Mouse (Mus musculus): Measurements from ENCODE around the gene Nsl1. TPM values are rescaled to one million over a fixed set of nuclear protein-coding genes. Genes with fewer than 3 reads are reported as not detected.

The Nsl1 gene
- total RNA-seq, 2 experiments from 2014 or later = 0.64 to 1.4 TPM

DNA sequence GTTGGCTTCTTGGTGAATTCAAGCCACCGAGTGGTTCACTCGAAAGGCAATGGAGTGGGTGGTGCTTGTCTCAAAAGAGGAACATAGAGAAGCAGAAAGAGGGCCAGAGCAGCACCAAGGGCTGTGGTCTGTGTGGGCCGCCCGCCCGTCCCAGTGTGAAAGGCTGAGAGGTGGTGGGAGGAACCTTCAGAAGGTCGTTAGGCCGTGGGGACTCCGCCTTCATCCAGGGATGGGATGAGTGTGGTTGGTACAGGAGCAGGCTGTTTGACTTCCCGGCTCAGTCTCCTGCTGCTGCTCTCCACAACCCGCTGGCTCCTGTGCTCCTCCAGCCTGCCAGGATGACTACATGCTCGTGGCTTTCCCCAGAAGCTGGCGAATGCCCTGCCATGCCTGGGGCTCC is 22.8 kb downstream of the Nsl1 start:
- DNase-seq (ENCODE audit: extremely low spot score in 1 of 2, low spot score in 2 of 2) = no peak
- intact Hi-C loops (cut with DNase I) = no loop called here

DNA sequence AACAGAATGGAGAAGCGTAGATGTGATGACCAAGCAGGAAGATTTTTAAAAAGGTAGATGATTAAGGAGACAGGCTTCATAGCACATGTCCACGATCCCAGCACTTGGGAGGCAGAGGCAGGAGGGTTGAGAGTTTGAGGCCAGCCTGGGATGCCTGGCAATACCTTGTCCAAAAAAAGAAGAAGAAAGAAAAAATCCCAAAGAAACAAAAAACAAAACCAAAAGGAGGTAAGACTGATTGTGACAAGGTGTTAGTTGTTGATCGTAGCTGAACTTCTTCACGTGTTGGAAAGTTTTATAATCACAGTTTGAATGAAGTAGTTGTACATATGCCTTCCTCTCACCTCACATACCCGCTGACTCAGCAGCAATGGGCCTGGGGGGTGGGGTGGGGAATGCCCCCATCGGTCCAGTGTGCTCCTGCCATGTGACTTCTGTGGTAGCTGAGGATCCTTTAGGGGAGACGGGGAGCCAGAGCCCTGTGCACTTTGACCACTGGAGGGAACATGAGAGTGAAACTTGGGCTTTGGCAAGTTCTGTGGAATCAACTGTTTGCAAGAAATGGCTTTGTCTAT is 23.6 kb downstream of the Nsl1 start:
- intact Hi-C loops (cut with DNase I) = no loop called here
- no peak for DNase-seq (ENCODE audit: extremely low spot score in 1 of 2, low spot score in 2 of 2)

DNA sequence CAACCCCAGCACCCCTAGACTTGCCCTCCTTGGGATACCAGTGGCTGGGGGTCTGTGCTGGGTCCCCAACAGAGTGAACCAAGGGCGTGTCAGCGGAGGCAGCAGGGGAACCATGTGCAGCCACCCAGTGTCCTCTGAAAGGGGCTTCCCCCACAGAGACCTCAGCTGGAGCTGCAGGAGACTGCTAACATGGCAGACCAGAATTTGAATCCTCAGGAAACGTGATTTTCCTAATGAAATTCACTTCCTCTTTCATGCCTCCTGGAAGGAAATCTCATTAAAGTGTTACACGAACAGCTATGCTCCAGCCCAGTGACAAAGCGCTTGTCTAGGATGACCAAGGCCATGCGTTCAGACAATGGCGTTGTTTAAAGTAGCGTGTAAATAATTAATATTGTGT is 24.1 kb downstream of the Nsl1 start:
- DNase-seq (ENCODE audit: extremely low spot score in 1 of 2, low spot score in 2 of 2) = no peak
- intact Hi-C loops (cut with DNase I) = no loop called here

GRCm38 (mm10) chr1:191087955-191088354 is 25.1 kb downstream of the Nsl1 start:
- intact Hi-C loops (cut with DNase I) = no loop called here
- no peak for DNase-seq (ENCODE audit: extremely low spot score in 1 of 2, low spot score in 2 of 2)

- no peak for DNase-seq (ENCODE audit: extremely low spot score in 1 of 2, low spot score in 2 of 2)
Observed at GRCm38 (mm10) chr1:191089355-191089754, 26.5 kb downstream of the Nsl1 start.

GRCm38 (mm10) chr1:191092050-191092449 is 29.2 kb downstream of the Nsl1 start:
- intact Hi-C loops (cut with DNase I) = no loop called here
- no peak for DNase-seq (ENCODE audit: extremely low spot score in 1 of 2, low spot score in 2 of 2)

More at GRCm38 (mm10) chr1:191089355-191089754, 26.5 kb downstream of the Nsl1 start:
- intact Hi-C loops (cut with DNase I) = no loop called here

DNA sequence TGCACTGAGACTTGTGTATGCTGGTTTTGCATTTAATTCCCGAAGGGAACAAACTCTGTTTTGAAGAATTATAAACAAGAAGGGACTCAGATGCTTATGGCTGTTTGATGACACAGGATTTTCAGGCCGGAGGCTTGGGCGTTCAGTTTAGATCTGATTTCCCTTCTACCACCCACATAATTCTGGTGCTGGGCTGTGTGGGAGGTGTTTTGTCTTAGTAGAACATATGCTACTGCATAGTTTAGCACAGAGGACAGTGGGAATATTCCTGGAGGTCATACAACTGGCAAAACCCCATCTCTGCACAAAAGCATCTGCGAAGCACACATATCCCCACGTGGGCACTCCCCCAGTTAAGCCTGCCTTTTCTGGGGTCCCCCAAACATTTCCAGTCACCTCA is 30.8 kb downstream of the Nsl1 start:
- DNase-seq (ENCODE audit: extremely low spot score in 1 of 2, low spot score in 2 of 2) = peak in 1 of 2 experiments; percentile 36
- intact Hi-C loops (cut with DNase I) = no loop called here

DNA sequence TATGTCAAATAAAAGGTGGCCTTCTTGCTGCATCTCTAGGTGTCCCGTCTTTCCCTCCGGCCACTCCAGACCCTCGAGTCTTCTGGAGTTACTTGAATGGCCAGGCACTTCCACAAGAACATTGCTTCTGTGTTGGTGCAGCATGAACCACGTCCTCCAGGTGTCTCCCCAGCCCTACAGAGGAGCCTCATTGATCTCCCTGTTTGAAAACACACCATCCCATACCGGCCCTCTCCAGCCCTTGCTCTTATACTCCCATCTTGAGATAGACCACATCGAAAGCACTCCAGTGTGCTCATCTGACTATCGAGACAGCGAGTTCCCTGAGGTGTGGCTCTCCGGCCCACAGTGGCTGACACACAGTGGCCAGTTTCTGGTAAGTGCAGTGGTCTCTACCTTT is 32.2 kb downstream of the Nsl1 start:
- intact Hi-C loops (cut with DNase I) = loop anchor here (5.0 kb wide), 2 partner anchors 77 to 182 kb away; no protein-coding TSS in a partner anchor
- DNase-seq (ENCODE audit: extremely low spot score in 1 of 2, low spot score in 2 of 2) = no peak

DNA sequence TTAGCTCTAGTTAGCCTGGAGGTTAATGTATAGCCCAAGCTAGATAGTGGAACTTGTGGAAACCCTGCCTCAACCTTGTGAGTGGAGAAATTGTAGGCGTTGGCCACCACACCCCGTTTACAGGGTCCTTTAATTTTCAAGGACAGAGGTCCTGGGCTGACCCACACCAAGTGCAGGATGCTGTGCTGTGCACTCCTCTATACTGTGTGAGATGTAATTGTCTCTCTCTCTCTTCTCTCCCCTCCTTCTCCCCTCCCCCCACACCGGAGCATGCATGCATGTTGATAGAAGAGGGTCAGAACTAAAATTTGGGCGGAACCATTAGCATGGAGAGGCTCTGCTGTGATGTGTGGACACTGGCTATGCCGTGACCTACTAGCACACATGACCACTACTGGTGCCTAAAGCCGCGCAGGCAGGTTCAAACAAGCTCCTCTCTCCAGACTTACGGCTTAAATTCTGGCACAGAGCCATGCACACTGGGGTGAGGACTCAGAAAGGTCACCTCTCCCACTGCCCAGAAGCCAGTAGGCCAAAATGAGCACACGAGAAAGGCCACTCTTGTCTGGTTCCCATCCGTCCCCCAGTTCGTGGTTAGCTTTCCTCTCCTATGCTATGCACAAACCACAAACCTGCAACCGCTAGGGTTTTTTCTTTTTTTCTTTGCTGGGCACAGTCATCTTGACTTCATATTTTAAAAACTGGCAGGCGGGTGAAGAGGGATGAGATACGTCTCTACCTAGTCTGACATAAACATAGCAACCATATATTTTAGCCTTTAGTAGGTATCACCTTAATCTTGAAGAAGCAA is 34.3 kb downstream of the Nsl1 start:
- intact Hi-C loops (cut with DNase I) = loop anchor here (5.0 kb wide), 2 partner anchors 75 to 180 kb away; no protein-coding TSS in a partner anchor

GRCm38 (mm10) chr1:191097802-191098747 is 35.3 kb downstream of the Nsl1 start, which contains the start of gene Batf3:
TSS of gene Batf3 (plus strand) at chr1:191097847.
- intact Hi-C loops (cut with DNase I) = loop anchor here (5.0 kb wide), 2 partner anchors 74 to 179 kb away; no protein-coding TSS in a partner anchor
- DNase-seq (ENCODE audit: extremely low spot score in 1 of 2, low spot score in 2 of 2) = peak in 1 of 2 experiments; percentile 76

More for the DNA sequence above, 34.3 kb downstream of the Nsl1 start:
- peak in 1 of 2 experiments; percentile 37 for DNase-seq (ENCODE audit: extremely low spot score in 1 of 2, low spot score in 2 of 2)

GRCm38 (mm10) chr1:191099114-191099513 is 36.3 kb downstream of the Nsl1 start:
- DNase-seq (ENCODE audit: extremely low spot score in 1 of 2, low spot score in 2 of 2) = no peak
- intact Hi-C loops (cut with DNase I) = loop anchor here (5.0 kb wide), 2 partner anchors 73 to 178 kb away; no protein-coding TSS in a partner anchor

DNA sequence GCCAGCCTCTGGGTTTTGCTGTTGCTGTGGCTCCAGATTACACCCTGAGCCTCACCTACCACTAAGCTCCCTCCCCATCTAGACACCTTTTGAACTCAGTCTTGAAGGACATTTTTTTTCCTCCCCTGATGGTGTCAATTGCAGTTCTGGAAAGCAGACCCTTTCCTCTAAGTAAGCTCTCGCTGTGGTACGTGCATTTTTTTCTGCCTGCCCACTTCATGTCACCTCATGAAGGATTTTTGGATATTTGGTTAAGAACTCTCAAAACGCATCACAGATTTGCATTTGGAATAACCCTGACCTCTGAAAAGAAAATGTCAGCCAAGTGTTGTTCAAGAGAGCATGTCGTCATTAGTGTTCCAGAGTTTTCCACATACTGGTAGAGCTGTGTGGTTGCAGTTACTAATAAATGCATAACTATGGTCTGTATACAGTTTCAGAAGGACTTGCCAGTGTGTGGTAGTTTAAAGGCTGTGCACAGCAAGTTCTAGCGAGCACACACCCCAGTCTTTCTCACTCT is 37.0 kb downstream of the Nsl1 start:
- intact Hi-C loops (cut with DNase I) = loop anchor here (5.0 kb wide), 2 partner anchors 72 to 177 kb away; no protein-coding TSS in a partner anchor
- DNase-seq (ENCODE audit: extremely low spot score in 1 of 2, low spot score in 2 of 2) = no peak

DNA sequence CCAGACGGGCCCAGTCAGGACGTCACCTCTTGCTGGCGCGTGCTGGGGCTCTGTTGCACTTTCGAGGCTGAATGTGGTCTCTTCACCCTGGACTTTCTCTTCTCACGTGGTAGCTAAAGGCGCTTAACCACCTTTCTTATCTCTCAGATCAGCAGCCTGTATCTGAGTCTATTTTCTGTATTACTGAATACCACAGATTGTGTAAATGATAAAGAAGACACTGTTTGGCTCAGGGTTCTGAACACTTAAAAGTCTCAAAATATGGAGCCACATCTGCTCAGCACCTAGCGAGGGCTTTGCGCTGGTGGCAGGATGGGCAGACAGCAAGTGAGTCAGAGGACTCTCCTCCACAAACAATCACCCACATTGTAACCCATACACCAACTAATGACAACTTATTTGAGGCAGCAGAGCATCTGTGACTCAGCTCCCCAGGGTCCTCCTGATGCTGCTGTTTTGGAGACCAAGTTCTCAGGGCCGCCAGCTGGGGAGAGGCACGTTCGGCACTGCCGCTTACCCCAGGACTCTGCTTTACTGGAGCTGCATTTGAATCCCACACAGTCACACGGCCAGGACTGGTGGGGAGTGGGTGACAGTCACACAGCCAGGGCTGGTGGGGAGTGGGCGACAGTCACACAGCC is 40.0 kb downstream of the Nsl1 start:
- DNase-seq (ENCODE audit: extremely low spot score in 1 of 2, low spot score in 2 of 2) = no peak
- intact Hi-C loops (cut with DNase I) = no loop called here

DNA sequence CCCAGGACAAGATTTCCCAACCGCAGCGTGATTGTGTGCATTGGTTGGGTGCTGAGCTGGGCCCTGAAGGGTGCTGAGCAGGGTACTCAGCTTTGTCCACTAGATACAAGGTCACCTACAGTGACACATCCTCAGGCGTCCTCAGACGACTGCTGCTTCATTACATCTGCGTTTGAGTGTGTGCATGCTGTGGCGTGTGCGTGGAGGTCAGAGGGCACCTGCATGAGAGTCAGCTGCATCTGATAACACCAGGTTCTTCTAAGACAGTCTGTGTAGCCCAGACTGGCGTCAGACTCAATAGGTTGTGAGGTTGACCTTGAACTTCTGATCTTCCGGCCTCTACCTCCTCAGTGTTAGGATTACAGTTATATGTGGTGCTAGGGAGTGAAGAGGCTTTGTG is 42.4 kb downstream of the Nsl1 start:
- intact Hi-C loops (cut with DNase I) = no loop called here
- no peak for DNase-seq (ENCODE audit: extremely low spot score in 1 of 2, low spot score in 2 of 2)

- DNase-seq (ENCODE audit: extremely low spot score in 1 of 2, low spot score in 2 of 2) = no peak
- intact Hi-C loops (cut with DNase I) = no loop called here
Observed at GRCm38 (mm10) chr1:191107306-191107705, 44.5 kb downstream of the Nsl1 start.

GRCm38 (mm10) chr1:191109907-191110306 is 47.1 kb downstream of the Nsl1 start:
- no peak for DNase-seq (ENCODE audit: extremely low spot score in 1 of 2, low spot score in 2 of 2)
- intact Hi-C loops (cut with DNase I) = no loop called here

GRCm38 (mm10) chr1:191111146-191111545 is 48.3 kb downstream of the Nsl1 start:
- intact Hi-C loops (cut with DNase I) = no loop called here
- DNase-seq (ENCODE audit: extremely low spot score in 1 of 2, low spot score in 2 of 2) = peak in 1 of 2 experiments; percentile 32

- intact Hi-C loops (cut with DNase I) = no loop called here
- DNase-seq (ENCODE audit: extremely low spot score in 1 of 2, low spot score in 2 of 2) = peak in 1 of 2 experiments; percentile 29
Observed at GRCm38 (mm10) chr1:191114868-191115267, 52.1 kb downstream of the Nsl1 start.

Measured in left cerebral cortex, postnatal 10 days (tissue).